Mouse (Mus musculus) bone marrow, adult 2 months (tissue): ENCODE results near the gene Grin1.

Experiments
- CTCF ChIP-seq: fragments of 200-500 bp; IDR thresholded peaks from 2 replicates; pipeline ENCODE4 v1.5.1; 2011; ENCODE audit warnings: low read length, control low read depth; ENCODE audit not compliant: control insufficient read depth, insufficient read depth
- POLR2A ChIP-seq: fragments of 200-500 bp; IDR thresholded peaks from 2 replicates; pipeline ENCODE4 v1.6.1; 2011; ENCODE audit warnings: low read depth, mild to moderate bottlenecking, control low read depth, low read length, borderline replicate concordance; ENCODE audit not compliant: control insufficient read depth

DNA sequence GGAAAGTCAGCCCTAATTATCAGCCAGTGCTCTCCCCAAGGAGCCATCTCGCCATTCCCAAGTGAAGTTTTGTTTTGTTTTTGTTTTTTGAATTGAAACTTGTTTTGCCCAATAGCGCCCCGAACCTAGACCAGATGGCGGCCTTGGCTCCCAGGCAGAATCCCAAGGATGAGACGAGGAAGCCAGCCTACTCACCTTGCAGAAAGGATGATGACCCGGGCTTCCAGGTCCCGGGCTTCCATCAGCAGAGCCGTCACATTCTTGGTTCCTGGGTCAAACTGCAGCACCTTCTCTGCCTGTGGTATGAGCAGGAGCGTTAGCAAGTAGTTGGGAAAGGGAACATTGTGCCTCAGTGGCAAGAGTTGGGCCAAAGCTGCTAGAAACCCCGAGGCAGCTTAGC lies 8.8 kb downstream of the Grin1 start:
- no peak for TF ChIP-seq CTCF
- TF ChIP-seq POLR2A: no peak
